Mouse (Mus musculus) heart, embryonic 11.5 days (tissue): Measurements from ENCODE around the gene Cuedc2. TPM values are rescaled to one million over a fixed set of nuclear protein-coding genes. Genes with fewer than 3 reads are reported as not detected.

Experiments
- ATAC-seq: fragments of 200-750 bp; cut with Nextera tagmentation; replicated peaks from 2 replicates; pipeline ENCODE4 v1.8.0; 2017; ENCODE audit warnings: moderate library complexity; ENCODE audit not compliant: insufficient number of reproducible peaks, low FRiP score, low TSS enrichment
- H3K27ac ChIP-seq: fragments of 300-500 bp; sonication (generic); 2 replicates; pipeline ENCODE4 v1.5.1; 2014; ENCODE audit warnings: mild to moderate bottlenecking, low read depth, low read length
- H3K27me3 ChIP-seq: fragments of 300-500 bp; sonication (generic); 2 replicates; pipeline ENCODE4 v1.6.1; 2014; ENCODE audit warnings: mild to moderate bottlenecking, low read length, mixed read lengths; ENCODE audit not compliant: control insufficient read depth, insufficient read depth
- H3K36me3 ChIP-seq: fragments of 300-500 bp; sonication (generic); 2 replicates; pipeline ENCODE4 v1.6.1; 2014; ENCODE audit warnings: mild to moderate bottlenecking, low read length, moderate library complexity, mixed read lengths; ENCODE audit not compliant: control insufficient read depth, insufficient read depth
- H3K4me1 ChIP-seq: fragments of 300-500 bp; sonication (generic); 2 replicates; pipeline ENCODE4 v1.6.1; 2014; ENCODE audit warnings: low read length; ENCODE audit not compliant: control insufficient read depth, insufficient read depth
- H3K4me2 ChIP-seq: fragments of 300-500 bp; sonication (generic); 2 replicates; pipeline ENCODE4 v1.6.1; 2014; ENCODE audit warnings: mild to moderate bottlenecking, moderate library complexity
- H3K4me3 ChIP-seq: fragments of 300-500 bp; sonication (generic); 2 replicates; pipeline ENCODE4 v1.5.1; 2014; ENCODE audit warnings: low read depth, low read length
- H3K9ac ChIP-seq: fragments of 300-500 bp; sonication (generic); 2 replicates; pipeline ENCODE4 v1.6.1; 2014; ENCODE audit warnings: mild to moderate bottlenecking, low read depth, low read length, moderate library complexity
- H3K9me3 ChIP-seq: fragments of 300-500 bp; sonication (generic); replicated peaks from 2 replicates; pipeline ENCODE4 v1.6.1; 2016; ENCODE audit warnings: low read length; ENCODE audit not compliant: control insufficient read depth
- WGBS: fragments of 180-500 bp; shearing (Covaris S2); extraction: QIAGEN DNeasy Blood & Tissue Kit; methylation state at CpG from one replicate; pipeline ENCODE4 v1.1.7; 2014; ENCODE audit not compliant: insufficient replicate concordance; 5-methylcytosine and 5-hydroxymethylcytosine counted together
- polyA plus RNA-seq: library from polyadenylated mRNA; unstranded; fragments of >200 nt; fragmentation: Nextera tagmentation; extraction: Ambion mirVana; gene quantifications from 2 replicates; pipeline ENCODE4 v1.2.1, GENCODE M21; 2014

Cuedc2 gene
- polyA plus RNA-seq, 1 experiment from 2014 or later = 139 TPM

DNA sequence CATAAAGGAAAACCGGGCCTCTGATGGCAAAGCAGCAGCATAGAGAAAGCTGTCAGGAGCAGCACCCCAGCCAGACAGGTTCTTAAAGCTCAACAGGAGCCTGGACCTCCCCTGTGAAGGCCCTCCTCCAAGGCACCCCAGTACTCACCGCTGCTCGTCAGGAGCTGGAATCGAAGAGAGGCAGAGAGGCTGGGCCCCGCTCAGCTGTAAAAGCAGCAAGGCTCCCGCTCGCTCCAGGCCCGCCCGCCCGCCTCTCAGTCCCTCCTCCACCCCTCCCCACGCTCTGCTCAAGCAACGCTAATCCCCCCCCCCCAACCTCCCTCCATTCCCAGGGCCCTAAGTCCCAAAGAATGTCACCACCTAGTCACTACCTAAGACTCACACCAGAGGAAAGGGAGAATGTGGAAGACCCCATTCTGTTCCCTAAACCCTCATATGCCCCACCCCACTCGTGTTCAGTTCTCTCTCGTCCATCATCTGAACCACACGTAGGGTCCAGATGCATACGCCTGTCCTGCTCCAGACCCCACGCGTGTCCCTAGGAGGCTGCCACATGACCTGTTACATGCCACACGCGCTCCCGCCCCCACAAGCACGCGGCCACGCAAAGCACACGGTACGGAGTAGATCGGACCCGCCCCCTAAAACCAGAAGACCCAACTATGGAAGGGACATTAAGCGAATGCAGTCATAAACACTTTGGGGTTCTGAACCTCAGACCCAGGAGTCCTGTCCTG is 12.3 kb downstream of the Cuedc2 start:
- Histone ChIP-seq H3K4me2 (no peak overlapping the region), H3K36me3 (peaks cover 3% of the 10 kb centered on the region; the same call in 1 of the 2 replicates), H3K27ac (no peak overlapping the region), H3K27me3 (peaks cover 64% of the 10 kb centered on the region), H3K4me1 (peaks cover 16% of the 10 kb centered on the region), H3K9ac (no peak overlapping the region), H3K4me3 (no peak overlapping the region), H3K9me3 (no peaks in the 10 kb centered on the region)
- ATAC-seq = no peak
- 5% methylated on average over 27 of the region's 29 CpGs for WGBS

DNA sequence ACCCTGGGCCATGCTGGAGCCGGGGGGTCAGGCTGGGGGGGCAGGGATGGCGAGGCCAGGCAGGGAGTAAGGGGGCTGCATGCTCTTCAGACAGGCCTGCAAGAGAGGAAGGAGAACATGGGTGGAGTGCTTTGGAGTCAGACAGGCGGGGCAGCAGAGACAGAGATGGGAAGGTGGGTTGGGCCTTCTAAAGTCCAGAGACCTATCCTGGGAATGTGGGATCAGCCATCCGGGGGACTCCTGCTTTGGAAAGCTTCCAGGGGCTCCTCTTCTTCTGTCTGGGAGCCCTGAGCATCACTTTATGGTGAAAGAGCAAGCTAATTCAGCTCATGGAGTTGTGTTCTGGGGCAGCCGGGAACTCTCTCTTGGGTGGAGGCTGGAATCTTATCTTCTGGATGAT is 13.6 kb downstream of the Cuedc2 start:
- H3K27ac ChIP-seq = no peak overlapping the region
- H3K27me3 ChIP-seq = peaks cover 76% of the 10 kb centered on the region
- no peaks in the 10 kb centered on the region for H3K36me3 ChIP-seq
- H3K4me2 ChIP-seq = no peak overlapping the region
- no peak overlapping the region for H3K9ac ChIP-seq
- no peak for ATAC-seq
- 63% methylated on average over 5 of the region's 5 CpGs for WGBS
- H3K4me1 ChIP-seq = peaks cover 16% of the 10 kb centered on the region
- no peak overlapping the region for H3K4me3 ChIP-seq
- no peaks in the 10 kb centered on the region for H3K9me3 ChIP-seq

DNA sequence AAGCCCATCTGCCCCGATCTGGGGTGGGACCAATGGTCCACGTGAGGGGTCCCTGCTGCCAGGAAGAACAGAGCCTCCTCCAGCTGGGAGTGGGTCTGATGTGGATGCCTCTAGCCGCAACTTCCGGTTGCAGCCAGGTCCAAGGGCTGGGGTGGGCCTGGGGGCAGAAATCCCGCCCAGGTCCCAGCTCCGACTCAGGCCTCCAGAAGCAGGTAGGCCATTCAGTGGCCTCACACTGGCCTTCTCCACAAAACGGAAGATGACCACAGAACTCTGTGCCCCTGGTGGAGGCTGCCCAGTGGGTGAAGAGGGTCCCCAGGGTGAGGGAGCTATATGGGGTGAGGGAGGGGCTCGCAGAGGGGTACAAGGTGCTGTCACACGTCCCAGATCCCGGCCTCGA is 14.1 kb downstream of the Cuedc2 start:
- no peak overlapping the region for H3K27ac ChIP-seq
- no peak for ATAC-seq
- H3K4me2 ChIP-seq = no peak overlapping the region
- no peak overlapping the region for H3K4me3 ChIP-seq
- H3K36me3 ChIP-seq = no peaks in the 10 kb centered on the region
- no peaks in the 10 kb centered on the region for H3K9me3 ChIP-seq
- 62% methylated on average over 11 of the region's 11 CpGs for WGBS
- peaks cover 10% of the 10 kb centered on the region for H3K4me1 ChIP-seq
- H3K27me3 ChIP-seq = peaks cover 82% of the 10 kb centered on the region
- H3K9ac ChIP-seq = no peak overlapping the region

DNA sequence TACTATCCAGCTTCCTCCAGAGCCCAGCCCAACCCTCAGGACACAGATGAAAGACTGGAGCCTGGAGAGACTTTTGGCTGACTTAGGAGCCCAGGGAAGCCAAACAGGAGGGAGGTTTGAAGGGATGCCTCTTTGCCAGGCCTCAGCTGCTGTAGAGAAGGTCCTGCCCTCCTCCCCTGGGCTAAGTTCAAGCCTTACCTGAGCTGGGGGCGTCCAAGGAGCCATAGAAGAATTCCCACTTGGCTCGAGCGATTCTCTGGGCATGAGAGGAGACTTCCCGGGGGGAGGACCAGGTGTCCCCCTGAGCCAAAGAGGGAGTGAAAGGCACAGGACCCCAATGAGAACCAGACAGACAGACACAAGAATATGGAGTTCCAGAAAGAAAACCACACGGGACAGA is 14.8 kb downstream of the Cuedc2 start:
- Histone ChIP-seq H3K4me3 (no peak overlapping the region), H3K9me3 (no peaks in the 10 kb centered on the region), H3K27me3 (peaks cover 88% of the 10 kb centered on the region), H3K36me3 (no peaks in the 10 kb centered on the region), H3K9ac (no peak overlapping the region), H3K27ac (no peak overlapping the region), H3K4me1 (peaks cover 4% of the 10 kb centered on the region), H3K4me2 (no peak overlapping the region)
- no peak for ATAC-seq
- 65% methylated on average over 5 of the region's 5 CpGs for WGBS

DNA sequence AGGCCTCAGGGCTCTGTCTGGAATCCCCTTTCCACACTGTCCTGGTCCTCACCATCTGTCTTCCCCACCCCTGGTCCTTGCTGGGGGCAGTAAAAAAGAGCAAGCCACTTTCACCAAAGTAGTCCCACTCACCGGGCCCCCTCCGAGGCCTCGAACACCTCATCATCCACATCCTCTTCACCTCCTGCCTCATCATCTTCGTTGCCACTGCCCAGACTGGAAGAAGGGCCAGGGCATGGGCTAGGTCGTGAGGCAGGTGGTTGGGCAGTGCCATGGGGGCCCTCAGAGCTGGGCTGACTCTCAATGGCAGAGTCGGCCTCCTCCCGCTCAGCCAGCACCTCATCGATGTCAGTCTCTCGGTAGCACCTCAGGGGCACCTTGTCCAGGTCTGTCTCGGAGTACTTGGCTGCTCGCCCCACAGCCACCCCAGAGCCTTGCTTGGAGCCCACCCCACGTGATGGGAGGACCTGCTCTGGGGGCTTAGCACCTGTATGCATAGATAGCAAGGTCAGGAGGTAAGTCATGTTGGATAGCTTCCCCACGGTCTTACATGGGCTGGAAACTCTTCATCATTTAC is 15.4 kb downstream of the Cuedc2 start:
- no peak for ATAC-seq
- Histone ChIP-seq H3K36me3 (no peaks in the 10 kb centered on the region), H3K9ac (no peak overlapping the region), H3K4me2 (no peak overlapping the region), H3K27ac (no peak overlapping the region), H3K9me3 (no peaks in the 10 kb centered on the region), H3K4me3 (no peak overlapping the region), H3K4me1 (peaks cover 4% of the 10 kb centered on the region), H3K27me3 (peaks cover 95% of the 10 kb centered on the region)
- 67% methylated on average over 13 of the region's 13 CpGs for WGBS

DNA sequence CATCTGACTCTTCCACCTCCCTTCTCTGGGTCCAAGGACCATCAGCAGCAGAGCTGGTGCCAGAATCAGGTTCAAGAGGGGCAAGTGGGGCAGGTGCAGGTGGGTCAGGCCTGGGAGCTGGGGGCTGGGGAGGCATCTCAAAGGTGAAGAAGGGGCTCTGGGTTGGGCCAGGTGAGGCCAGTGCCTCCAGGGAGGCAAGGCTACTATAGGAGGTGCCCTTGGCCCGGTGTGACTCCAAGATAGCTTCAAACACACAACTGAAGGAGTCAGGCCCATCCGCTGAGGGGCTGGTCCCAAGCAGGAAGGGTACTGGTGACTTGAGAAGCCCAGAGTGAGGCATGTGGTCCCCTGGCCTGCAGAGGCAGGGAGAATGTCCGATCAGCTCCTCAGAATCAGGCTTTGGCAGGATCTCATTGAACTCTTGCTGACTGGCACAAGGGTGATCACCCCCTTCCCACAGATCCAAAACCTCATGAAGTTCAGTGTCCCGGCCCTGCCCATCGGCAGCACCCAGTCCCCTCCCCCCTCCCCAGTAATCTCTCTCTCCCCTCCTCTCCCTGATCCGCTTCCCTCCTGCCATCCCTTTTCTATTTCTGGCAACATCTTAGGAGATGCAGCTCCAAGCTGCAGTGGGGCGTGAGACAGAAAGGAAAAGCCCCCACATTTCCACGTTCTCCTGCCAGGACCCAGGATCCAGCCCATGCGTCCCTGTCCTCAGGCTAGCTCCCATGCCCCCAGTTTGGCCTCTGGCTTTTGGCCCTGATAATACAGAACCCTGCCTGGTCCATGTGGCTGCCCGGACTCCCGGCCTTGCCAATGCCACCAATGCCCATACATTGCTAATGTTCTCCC is 16.1 kb downstream of the Cuedc2 start:
- Histone ChIP-seq H3K36me3 (no peaks in the 10 kb centered on the region), H3K9ac (no peak overlapping the region), H3K4me1 (peaks cover 3% of the 10 kb centered on the region; the same call in 1 of the 2 replicates), H3K4me3 (no peak overlapping the region), H3K27me3 (peaks cover 100% of the 10 kb centered on the region), H3K27ac (no peak overlapping the region), H3K9me3 (no peaks in the 10 kb centered on the region), H3K4me2 (no peak overlapping the region)
- WGBS = 45% methylated on average over 11 of the region's 11 CpGs
- ATAC-seq = no peak

DNA sequence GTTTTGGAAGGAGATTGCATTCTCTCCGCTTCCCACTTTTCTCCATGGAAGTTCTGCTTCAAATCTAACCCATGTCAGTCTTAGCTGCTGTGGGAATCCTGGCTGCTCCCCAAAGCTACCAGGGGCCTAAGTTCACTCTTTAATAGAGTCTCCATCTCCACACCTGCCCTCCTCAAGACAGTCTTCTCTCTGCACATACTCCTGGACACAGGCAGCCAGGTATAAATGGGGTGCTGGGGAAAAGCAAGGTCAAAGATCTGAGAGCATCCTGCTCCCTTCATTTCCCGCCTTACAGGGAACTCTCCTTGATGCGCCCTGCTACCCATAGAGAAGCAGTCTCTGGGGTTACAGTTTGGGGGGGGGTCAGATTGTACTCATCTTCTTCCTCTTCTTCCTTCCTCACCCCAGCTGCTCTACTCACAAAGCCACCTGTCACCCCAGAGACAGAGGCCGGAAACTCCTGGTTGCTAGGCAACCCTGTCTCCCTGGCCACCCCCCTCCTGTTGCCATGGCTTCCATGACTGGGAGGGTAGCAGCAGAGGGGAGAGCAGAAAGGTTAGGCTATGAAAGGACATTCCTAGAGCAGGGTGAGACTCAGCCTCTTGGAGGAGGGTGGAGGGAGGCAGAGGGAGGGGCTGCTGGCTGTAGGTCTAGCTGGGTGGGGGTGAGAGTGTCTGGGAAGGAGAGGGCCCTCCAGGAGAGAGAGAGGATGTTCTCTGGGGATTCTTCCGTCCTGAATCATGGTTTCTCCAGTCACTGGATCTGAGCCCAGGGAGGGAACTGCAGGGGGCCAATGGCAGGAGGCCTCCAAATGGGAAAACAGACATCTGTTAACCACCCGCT is 17.2 kb downstream of the Cuedc2 start:
- 31% methylated on average over 6 of the region's 6 CpGs for WGBS
- peaks cover 3% of the 10 kb centered on the region; the same call in 1 of the 2 replicates for H3K4me1 ChIP-seq
- no peak overlapping the region for H3K9ac ChIP-seq
- no peaks in the 10 kb centered on the region for H3K36me3 ChIP-seq
- no peaks in the 10 kb centered on the region for H3K9me3 ChIP-seq
- no peak overlapping the region for H3K27ac ChIP-seq
- no peak overlapping the region for H3K4me3 ChIP-seq
- ATAC-seq = no peak
- no peak overlapping the region for H3K4me2 ChIP-seq
- H3K27me3 ChIP-seq = peaks cover 100% of the 10 kb centered on the region
